Mouse (Mus musculus): Measurements from ENCODE around the gene Il11ra1.
"Not testable (repeated sequence)": the region's sequence is repeated elsewhere in the genome, so short reads cannot be mapped to it uniquely, and the experiment has no call there.

The Il11ra1 gene

DNA sequence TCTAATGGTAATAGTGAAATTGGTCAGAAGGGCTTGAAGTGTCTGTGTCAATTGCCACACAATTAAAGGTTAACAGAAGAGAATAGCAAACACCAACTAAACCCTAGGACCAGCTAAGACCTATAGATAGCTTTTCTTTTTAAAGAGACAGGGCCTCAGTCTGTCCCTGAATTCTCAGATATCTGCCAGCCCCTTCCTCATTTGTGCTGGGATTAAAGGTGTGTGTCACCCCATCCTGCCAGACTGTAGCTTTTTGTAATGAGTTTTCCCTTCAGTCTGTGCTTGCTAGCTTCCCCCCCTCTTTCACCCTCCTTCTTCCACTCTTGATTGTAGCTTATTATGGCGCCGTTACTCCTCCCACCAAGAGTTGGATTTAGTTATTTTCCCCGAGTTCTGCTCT, 83.4 kb downstream of the Il11ra1 start:
- not testable (repeated sequence) for DNase-seq (ENCODE audit: low read depth)
